Mouse (Mus musculus): ENCODE results near the gene 2310022A10Rik. TPM values are rescaled to one million over a fixed set of nuclear protein-coding genes. Genes with fewer than 3 reads are reported as not detected.

2310022A10Rik gene
- polyA plus RNA-seq, 1 experiment, result 6.6 TPM

DNA sequence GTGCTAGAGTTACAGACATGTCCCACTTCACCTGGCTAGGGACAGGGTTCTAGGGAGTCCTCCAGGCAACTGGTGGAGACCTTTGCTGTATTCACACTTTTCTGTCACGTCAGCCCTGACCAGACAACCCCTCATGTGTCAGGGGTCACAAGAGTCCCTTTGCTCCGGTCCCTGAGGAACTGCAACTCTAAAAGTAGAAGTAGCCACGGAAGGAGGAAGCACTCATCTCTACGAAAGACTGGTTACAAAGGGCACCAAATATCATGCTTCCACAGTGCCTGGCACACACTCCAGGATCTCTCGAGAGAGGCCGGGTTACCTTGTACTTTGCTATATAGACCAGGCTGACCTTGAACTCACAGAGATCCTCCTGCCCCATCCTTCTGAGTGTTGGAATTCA is 16.4 kb upstream of the 2310022A10Rik start:
- peaks cover 95% of the 10 kb centered on the region for H3K4me1 ChIP-seq (ENCODE audit: control insufficient read depth)
- no peaks in the 10 kb centered on the region for H3K9me3 ChIP-seq (ENCODE audit: control insufficient read depth, low read length)
- peaks cover 98% of the 10 kb centered on the region for H3K36me3 ChIP-seq (ENCODE audit: control insufficient read depth)
- H3K27me3 ChIP-seq (ENCODE audit: control insufficient read depth), result no peaks in the 10 kb centered on the region
- TF ChIP-seq GATA1 (IDR thresholded peaks at IDR 0.05; ENCODE audit: low read length), result no peak
- H3K4me3 ChIP-seq (replicated peaks), result no peak overlapping the region

DNA sequence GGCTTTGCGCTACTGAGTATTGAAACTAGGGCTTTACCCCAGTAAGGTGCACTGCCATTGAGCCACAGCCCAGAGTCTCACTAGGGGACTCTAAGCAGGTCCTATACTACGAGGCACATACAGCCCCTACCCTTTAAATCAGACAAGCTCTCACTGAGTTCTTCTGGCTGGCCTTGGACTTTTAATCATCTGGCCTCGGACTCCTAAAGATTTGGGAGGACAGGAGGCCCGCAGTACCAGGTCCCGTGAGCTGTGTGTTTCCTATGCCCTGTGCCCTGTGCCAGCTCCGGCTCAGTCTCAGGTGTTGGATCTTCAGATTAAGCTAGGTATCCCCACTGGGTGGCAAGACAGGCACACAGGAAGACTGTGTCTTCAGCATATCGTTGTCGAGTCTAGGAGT is 15.0 kb upstream of the 2310022A10Rik start:
- TF ChIP-seq TAL1 (IDR thresholded peaks at IDR 0.05; ENCODE audit: low read length) (no peak), GATA1 (IDR thresholded peaks at IDR 0.05; ENCODE audit: low read length) (no peak)
- Histone ChIP-seq H3K36me3 (ENCODE audit: control insufficient read depth) (peaks cover 87% of the 10 kb centered on the region), H3K27me3 (ENCODE audit: control insufficient read depth) (no peaks in the 10 kb centered on the region), H3K9me3 (ENCODE audit: control insufficient read depth, low read length) (no peaks in the 10 kb centered on the region), H3K4me3 (replicated peaks) (peak overlapping the region; percentile 20), H3K4me1 (ENCODE audit: control insufficient read depth) (peaks cover 98% of the 10 kb centered on the region)

DNA sequence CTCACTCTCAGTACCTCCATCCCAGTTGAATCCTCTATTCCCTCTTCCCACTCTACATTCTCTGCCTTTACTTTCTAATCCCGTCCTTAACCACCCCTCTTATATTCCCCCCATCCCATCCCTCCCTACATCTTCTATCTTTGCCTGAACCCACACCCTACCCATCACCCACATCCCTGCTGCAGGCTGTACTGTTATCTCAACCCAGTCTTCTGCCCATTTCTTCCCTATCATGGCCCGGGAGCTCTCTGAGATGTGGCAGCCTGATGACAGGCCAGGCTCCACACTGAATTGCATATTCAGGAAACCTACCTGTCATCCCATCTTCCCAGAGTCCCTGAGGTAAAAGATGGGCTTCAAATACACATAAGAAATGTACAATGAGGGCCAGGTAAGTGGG is 14.2 kb upstream of the 2310022A10Rik start:
- H3K9me3 ChIP-seq (ENCODE audit: control insufficient read depth, low read length), result no peaks in the 10 kb centered on the region
- TF ChIP-seq GATA1 (IDR thresholded peaks at IDR 0.05; ENCODE audit: low read length) (no peak), TAL1 (IDR thresholded peaks at IDR 0.05; ENCODE audit: low read length) (no peak)
- H3K27me3 ChIP-seq (ENCODE audit: control insufficient read depth), result no peaks in the 10 kb centered on the region
- peaks cover 96% of the 10 kb centered on the region for H3K4me1 ChIP-seq (ENCODE audit: control insufficient read depth)
- H3K36me3 ChIP-seq (ENCODE audit: control insufficient read depth), result peaks cover 79% of the 10 kb centered on the region
- peak overlapping the region; percentile 19 for H3K4me3 ChIP-seq (replicated peaks)

DNA sequence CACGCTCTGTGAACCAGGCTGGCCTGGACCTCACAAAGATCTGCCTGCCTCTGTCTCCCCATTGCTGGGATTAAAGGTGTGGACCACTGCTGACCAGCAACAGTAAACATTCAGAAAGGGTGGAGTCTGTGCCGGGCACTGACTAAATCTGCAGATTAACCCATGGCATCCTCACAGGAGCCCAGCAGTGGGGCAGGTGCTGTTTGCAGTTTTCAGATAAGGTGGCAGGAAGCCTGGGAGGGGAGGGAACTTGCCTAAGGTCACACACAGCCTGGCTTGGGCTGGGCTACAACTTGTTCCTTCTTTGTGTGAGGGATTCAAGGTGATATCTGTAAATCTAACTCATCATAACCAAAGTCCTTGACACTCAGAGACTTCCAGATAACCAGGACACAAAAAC is 12.5 kb upstream of the 2310022A10Rik start:
- TF ChIP-seq GATA1 (IDR thresholded peaks at IDR 0.05; ENCODE audit: low read length) (peak; percentile 69), TAL1 (IDR thresholded peaks at IDR 0.05; ENCODE audit: low read length) (peak; percentile 80)
- Histone ChIP-seq H3K4me3 (replicated peaks) (peak overlapping the region; percentile 81), H3K36me3 (ENCODE audit: control insufficient read depth) (peaks cover 64% of the 10 kb centered on the region), H3K9me3 (ENCODE audit: control insufficient read depth, low read length) (no peaks in the 10 kb centered on the region), H3K27me3 (ENCODE audit: control insufficient read depth) (no peaks in the 10 kb centered on the region), H3K4me1 (ENCODE audit: control insufficient read depth) (peaks cover 88% of the 10 kb centered on the region)

DNA sequence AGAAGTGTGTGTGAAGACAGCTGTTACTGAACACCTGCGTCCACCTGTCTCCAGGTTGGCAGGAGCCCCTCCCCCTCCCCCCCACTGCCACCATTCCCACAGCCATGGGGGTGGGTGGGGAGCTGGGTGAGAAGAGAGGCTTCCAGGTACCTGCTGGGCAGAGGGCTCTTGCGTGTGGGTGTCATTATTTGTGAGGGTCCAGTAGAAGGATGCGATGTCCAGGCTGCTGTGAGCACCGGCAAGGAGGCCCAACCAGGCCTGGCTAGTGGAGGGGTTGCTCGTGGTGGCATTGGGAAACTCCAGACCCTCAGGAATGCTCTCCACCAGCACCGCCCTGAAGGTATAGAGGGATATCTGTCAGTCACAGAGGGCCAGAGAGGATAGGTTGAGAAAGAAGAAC is 12.1 kb upstream of the 2310022A10Rik start:
- Histone ChIP-seq H3K36me3 (ENCODE audit: control insufficient read depth) (peaks cover 60% of the 10 kb centered on the region), H3K27me3 (ENCODE audit: control insufficient read depth) (no peaks in the 10 kb centered on the region), H3K4me3 (replicated peaks) (peak overlapping the region; percentile 81), H3K9me3 (ENCODE audit: control insufficient read depth, low read length) (no peaks in the 10 kb centered on the region), H3K4me1 (ENCODE audit: control insufficient read depth) (peaks cover 84% of the 10 kb centered on the region)
- no peak for TF ChIP-seq TAL1 (IDR thresholded peaks at IDR 0.05; ENCODE audit: low read length)
- TF ChIP-seq GATA1 (IDR thresholded peaks at IDR 0.05; ENCODE audit: low read length), result no peak

DNA sequence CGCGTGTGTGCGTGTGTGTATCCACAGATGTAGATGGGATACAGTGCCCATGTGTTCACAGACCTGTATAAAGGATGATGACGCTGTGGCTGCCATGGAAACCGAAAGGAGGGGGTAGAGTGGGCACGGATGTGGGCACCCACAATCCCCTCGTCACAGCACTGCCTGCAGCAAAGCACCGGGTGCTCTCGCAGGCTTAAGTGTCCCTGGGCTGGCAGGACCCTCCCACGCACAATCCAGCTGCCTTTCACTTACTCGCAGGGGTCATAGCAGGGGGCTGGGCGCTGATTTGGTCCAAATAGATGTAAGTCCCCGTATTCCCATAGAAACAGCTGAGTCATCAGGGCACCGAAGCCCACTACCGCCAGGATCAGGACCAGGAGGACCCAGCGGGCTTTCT is 11.6 kb upstream of the 2310022A10Rik start:
- TF ChIP-seq GATA1 (IDR thresholded peaks at IDR 0.05; ENCODE audit: low read length), result no peak
- TF ChIP-seq TAL1 (IDR thresholded peaks at IDR 0.05; ENCODE audit: low read length), result no peak
- Histone ChIP-seq H3K4me3 (replicated peaks) (peak overlapping the region; percentile 81), H3K36me3 (ENCODE audit: control insufficient read depth) (peaks cover 55% of the 10 kb centered on the region), H3K27me3 (ENCODE audit: control insufficient read depth) (no peaks in the 10 kb centered on the region), H3K9me3 (ENCODE audit: control insufficient read depth, low read length) (no peaks in the 10 kb centered on the region), H3K4me1 (ENCODE audit: control insufficient read depth) (peaks cover 81% of the 10 kb centered on the region)

DNA sequence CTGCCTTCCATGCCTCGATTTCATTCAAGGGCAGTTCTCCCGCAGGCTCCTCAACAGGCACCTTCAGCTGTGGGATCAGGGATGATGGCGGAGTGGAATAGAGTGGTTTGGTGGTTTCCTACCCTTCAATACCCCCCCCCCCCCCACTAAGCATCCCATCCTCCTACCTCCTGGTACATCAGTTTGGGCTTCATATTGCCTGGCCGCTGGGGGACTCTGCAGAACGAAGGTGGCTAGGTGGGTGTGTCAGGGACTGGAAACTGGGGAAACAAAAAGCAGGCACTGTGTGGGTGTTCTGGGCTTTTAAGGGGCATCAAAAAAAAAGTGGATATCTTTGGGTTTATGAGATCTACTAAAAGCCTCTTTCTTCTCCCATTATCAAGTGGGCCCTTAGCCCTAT is 11.1 kb upstream of the 2310022A10Rik start:
- TF ChIP-seq TAL1 (IDR thresholded peaks at IDR 0.05; ENCODE audit: low read length), result no peak
- TF ChIP-seq GATA1 (IDR thresholded peaks at IDR 0.05; ENCODE audit: low read length), result no peak
- Histone ChIP-seq H3K4me1 (ENCODE audit: control insufficient read depth) (peaks cover 76% of the 10 kb centered on the region), H3K36me3 (ENCODE audit: control insufficient read depth) (peaks cover 50% of the 10 kb centered on the region), H3K9me3 (ENCODE audit: control insufficient read depth, low read length) (no peaks in the 10 kb centered on the region), H3K27me3 (ENCODE audit: control insufficient read depth) (no peaks in the 10 kb centered on the region), H3K4me3 (replicated peaks) (peak overlapping the region; percentile 81)

DNA sequence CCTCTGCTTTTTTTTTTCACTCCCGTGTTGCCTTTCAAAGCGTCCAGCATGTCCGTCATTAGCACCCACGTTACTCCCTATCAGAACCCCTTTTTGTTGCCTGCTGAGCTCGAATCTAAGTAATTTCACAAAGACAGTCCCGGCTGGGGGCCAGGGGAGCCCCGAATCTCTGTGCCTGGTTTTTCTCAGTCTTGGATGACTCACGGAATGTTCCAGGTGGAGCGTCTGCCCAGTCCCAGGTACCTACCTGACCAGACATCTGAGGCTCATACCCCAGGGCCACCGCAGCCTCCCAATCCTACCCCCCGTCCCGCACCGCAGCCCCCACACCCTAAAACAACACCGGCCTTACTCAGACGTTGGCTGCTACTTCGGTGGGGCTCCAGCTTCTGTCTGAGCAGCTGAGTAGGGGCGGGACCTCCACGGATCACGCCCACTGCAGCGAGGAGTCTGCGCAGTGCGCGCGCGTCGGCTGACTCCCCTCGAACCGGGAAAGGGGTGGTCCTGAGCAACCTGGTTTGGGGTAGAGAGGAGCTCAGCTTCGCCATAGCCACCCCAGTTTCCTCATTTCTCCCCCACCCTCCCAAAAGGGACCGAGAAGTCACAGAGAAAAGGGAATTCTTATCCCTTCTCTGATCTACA is 10.5 kb upstream of the 2310022A10Rik start:
- H3K4me3 ChIP-seq (replicated peaks), result peak overlapping the region; percentile 81
- no peaks in the 10 kb centered on the region for H3K27me3 ChIP-seq (ENCODE audit: control insufficient read depth)
- no peak for TF ChIP-seq TAL1 (IDR thresholded peaks at IDR 0.05; ENCODE audit: low read length)
- TF ChIP-seq GATA1 (IDR thresholded peaks at IDR 0.05; ENCODE audit: low read length), result peak; percentile 34; the same call in 1 of the 2 replicates
- H3K36me3 ChIP-seq (ENCODE audit: control insufficient read depth), result peaks cover 44% of the 10 kb centered on the region
- H3K4me1 ChIP-seq (ENCODE audit: control insufficient read depth), result peaks cover 73% of the 10 kb centered on the region
- H3K9me3 ChIP-seq (ENCODE audit: control insufficient read depth, low read length), result no peaks in the 10 kb centered on the region

DNA sequence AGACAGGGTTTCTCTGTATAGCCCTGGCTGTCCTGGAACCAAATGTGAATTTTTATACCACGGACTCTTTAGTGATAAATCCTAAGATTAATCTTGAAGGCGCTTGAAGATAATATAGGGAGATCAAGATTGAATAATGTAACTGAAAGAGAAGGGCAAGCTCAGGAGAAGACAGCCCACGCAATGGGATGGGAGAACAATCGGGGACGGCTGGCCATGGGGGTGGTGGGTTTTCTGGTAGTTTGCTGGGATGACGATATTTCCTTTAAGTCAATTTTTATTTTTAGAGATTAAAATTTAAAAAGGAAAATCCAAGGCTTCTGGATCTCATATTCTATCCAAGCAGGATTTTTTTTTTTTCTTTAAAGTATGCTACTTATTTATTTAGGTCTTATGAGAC is 10.0 kb upstream of the 2310022A10Rik start:
- Histone ChIP-seq H3K4me3 (replicated peaks) (peak overlapping the region; percentile 81), H3K36me3 (ENCODE audit: control insufficient read depth) (peaks cover 39% of the 10 kb centered on the region), H3K27me3 (ENCODE audit: control insufficient read depth) (no peaks in the 10 kb centered on the region), H3K9me3 (ENCODE audit: control insufficient read depth, low read length) (no peaks in the 10 kb centered on the region), H3K4me1 (ENCODE audit: control insufficient read depth) (peaks cover 69% of the 10 kb centered on the region)
- TF ChIP-seq GATA1 (IDR thresholded peaks at IDR 0.05; ENCODE audit: low read length) (no peak), TAL1 (IDR thresholded peaks at IDR 0.05; ENCODE audit: low read length) (no peak)

DNA sequence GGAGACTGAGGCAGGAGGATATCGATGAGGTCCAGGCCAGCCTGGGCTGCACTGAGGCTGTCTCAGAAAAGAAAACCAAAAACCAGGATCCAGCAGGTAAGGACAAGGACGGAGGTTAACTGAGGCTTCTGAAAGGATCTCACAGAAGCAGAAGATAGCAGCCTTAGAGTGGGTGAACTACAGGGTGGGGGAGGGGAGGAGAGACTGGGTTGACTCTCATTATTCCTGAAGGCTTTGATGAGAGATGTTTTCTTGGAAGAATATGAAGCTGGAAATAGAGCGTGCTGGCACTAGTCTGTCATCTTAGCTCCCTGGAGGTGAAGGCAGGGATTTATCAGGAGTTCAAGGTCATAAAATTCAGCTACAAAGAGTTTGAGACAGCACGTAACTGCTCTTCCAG is 9.2 kb upstream of the 2310022A10Rik start:
- no peaks in the 10 kb centered on the region for H3K27me3 ChIP-seq (ENCODE audit: control insufficient read depth)
- H3K9me3 ChIP-seq (ENCODE audit: control insufficient read depth, low read length), result no peaks in the 10 kb centered on the region
- peaks cover 31% of the 10 kb centered on the region for H3K36me3 ChIP-seq (ENCODE audit: control insufficient read depth)
- H3K4me1 ChIP-seq (ENCODE audit: control insufficient read depth), result peaks cover 61% of the 10 kb centered on the region
- H3K4me3 ChIP-seq (replicated peaks), result no peak overlapping the region
- TF ChIP-seq GATA1 (IDR thresholded peaks at IDR 0.05; ENCODE audit: low read length) (no peak), TAL1 (IDR thresholded peaks at IDR 0.05; ENCODE audit: low read length) (no peak)
